Mouse (Mus musculus) colon, adult 2 months (tissue): ENCODE measurements around the gene Pik3c2g. TPM values are rescaled to one million over a fixed set of nuclear protein-coding genes. Genes with fewer than 3 reads are reported as not detected.

ENCODE experiments used
- polyA plus RNA-seq: library from polyadenylated mRNA; depleted of rRNA; stranded (reverse); fragments of >200 nt; gene quantifications from 2 replicates; pipeline ENCODE4 v1.2.3, GENCODE M21; 2012; rRNA removed

Pik3c2g gene
- 0.24 and 0.43 TPM in 2 replicates for polyA plus RNA-seq

DNA sequence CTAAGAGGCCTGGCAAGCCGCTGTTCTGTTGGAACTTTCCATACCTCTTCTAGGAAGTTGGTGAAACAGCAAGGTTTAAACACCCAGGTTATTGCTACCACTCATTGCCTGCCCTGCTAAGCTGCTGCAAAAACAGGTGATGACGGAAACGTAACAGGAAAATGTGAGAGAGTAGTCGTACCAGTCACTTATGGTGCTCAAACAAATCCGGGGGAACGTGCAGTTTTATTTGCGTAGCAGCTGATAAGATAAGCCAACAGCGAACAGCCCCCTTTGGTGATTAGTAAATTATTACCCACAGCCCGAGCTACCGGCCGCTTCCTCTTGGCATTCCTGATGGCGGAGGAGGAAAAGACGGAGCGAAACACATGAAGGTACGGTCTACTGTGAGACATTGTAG lies at the start of gene Pik3c2g:
TSS of gene Pik3c2g (plus strand) at position 330 of the 400 bp plus-strand sequence.

Other genes with a start within 250 kb of the Pik3c2g start
- gene Rergl, start 85.2 kb upstream of the Pik3c2g start, polyA plus RNA-seq: not detected in 2 replicates